8 mouse cellular contexts compared by ENCODE assay signal in genomic region chr11:69803786-69804651, GRCm38 (mm10). TPM values are rescaled to one million over a fixed set of nuclear protein-coding genes. Genes with fewer than 3 reads are reported as not detected.
DNase-seq lines count a peak whose midpoint lies in the region; ATAC-seq and TF ChIP-seq lines count a peak whose summit lies in the region.

No protein-coding gene starts in this region.

- H3K36me3 ChIP-seq in ES-E14 (ENCODE audit: control insufficient read depth, insufficient read depth, low read length, poor library complexity, severe bottlenecking), result no peaks in the 10 kb centered on the region; the same call in 1 of the 2 replicates
- H3K36me3 ChIP-seq in forebrain, postnatal 0 days (ENCODE audit: insufficient read depth), result no peaks in the 10 kb centered on the region

- TF ChIP-seq CTCF in brain, embryonic 14.5 days (IDR thresholded peaks at IDR 0.05; ENCODE audit: borderline replicate concordance, extremely low read depth, insufficient read depth, insufficient read length), result peak; percentile 56
- TF ChIP-seq CTCF in forebrain, postnatal 0 days (IDR thresholded peaks at IDR 0.05; ENCODE audit: low read depth), result peak; percentile 79

- H3K9ac ChIP-seq in ES-E14 (ENCODE audit: insufficient read depth, low read depth, low read length, poor library complexity, severe bottlenecking), result peak overlapping the region; percentile 46
- peak overlapping the region; percentile 55 for H3K9ac ChIP-seq in forebrain, postnatal 0 days

- H3K4me3 ChIP-seq in ES-E14 (ENCODE audit: insufficient read depth in 1 of 2, low read depth in 1 of 2, low read length in 2 of 2, poor library complexity in 1 of 2, severe bottlenecking in 1 of 2), result peak overlapping the region; percentile 62 to 92
- peak overlapping the region; percentile 48 for H3K4me3 ChIP-seq in forebrain, postnatal 0 days (ENCODE audit: low read depth, low read length)

- in situ Hi-C loops in ES-E14 (cut with MboI; ENCODE audit: low sequenced_read_pairs in 2 of 2, unreplicated experiment in 2 of 2), result loop anchor here in 1 of 2 experiments (10.0 kb wide), 1 partner anchor 71 kb away; the partner anchor contains the start of gene Tmem95

- no peak overlapping the region for H3K27ac ChIP-seq in ES-E14 (ENCODE audit: insufficient read depth, low read depth, low read length, poor library complexity, severe bottlenecking)
- H3K27ac ChIP-seq in forebrain, postnatal 0 days (ENCODE audit: low read depth, low read length), result 0 out of 2 replicates have a peak overlapping the region, but pooled peaks have one; percentile 21

- TF ChIP-seq POLR2A in brain, embryonic 14.5 days (IDR thresholded peaks at IDR 0.05; ENCODE audit: borderline replicate concordance, extremely low read depth, insufficient read depth, insufficient read length, poor library complexity, severe bottlenecking), result no peak

- H3K9me3 ChIP-seq in ES-E14 (ENCODE audit: control insufficient read depth, insufficient read depth, low read depth, low read length), result no peaks in the 10 kb centered on the region
- H3K9me3 ChIP-seq in forebrain, postnatal 0 days (ENCODE audit: low read length), result no peaks in the 10 kb centered on the region

- H3K4me2 ChIP-seq in forebrain, postnatal 0 days (ENCODE audit: low read depth), result peak overlapping the region; percentile 97

- H3K27me3 ChIP-seq in forebrain, postnatal 0 days (ENCODE audit: insufficient read depth, low read length), result peaks cover 22% of the 10 kb centered on the region

- peak; percentile 30 for ATAC-seq in forebrain, postnatal 0 days
- ATAC-seq in hematopoietic stem cell, adult 5-6 weeks (replicated peaks in 1 of 2; ENCODE audit: insufficient read depth in 1 of 2, low FRiP score in 2 of 2, low TSS enrichment in 1 of 2, low read depth in 1 of 2, poor library complexity in 2 of 2, severe bottlenecking in 2 of 2), result peak; percentile 23 to 59; a peak in 3 of 4 replicates

- WGBS in forebrain, postnatal 0 days, result 3% methylated on average over 60 of the region's 60 CpGs

- H3K4me1 ChIP-seq in ES-E14 (ENCODE audit: control insufficient read depth in 2 of 2, insufficient read depth in 2 of 2, low read length in 2 of 2, poor library complexity in 1 of 2), result peaks cover 3 to 17% of the 10 kb centered on the region in 2 experiments; a peak in 3 of 4 replicates
- peaks cover 21% of the 10 kb centered on the region; the same call in 1 of the 2 replicates for H3K4me1 ChIP-seq in forebrain, postnatal 0 days (ENCODE audit: insufficient read depth)

- no peak for DNase-seq in ES-E14 (ENCODE audit: low read depth, low spot score)
- DNase-seq in brain, embryonic 14.5 days (ENCODE audit: low read depth), result peak; percentile 84
- DNase-seq in forebrain, postnatal 0 days, result peak; percentile 73
- DNase-seq in layer of hippocampus, postnatal 10 days (ENCODE audit: low spot score in 2 of 2), result peak; percentile 62 to 75
- peak; percentile 78 for DNase-seq in lung, postnatal 14 days
- DNase-seq in ovary, postnatal 14 days (ENCODE audit: low spot score), result peak; percentile 64
- peak; percentile 80 for DNase-seq in thymus, postnatal 0 days (ENCODE audit: low spot score)

TF ChIP-seq in ES-E14, 5 proteins besides CTCF, POLR2A, EP300 and RAD21:
- TF ChIP-seq MAFK (IDR thresholded peaks at IDR 0.05; ENCODE audit: insufficient read depth, low read depth, low read length), result no peak
- no peak for TF ChIP-seq CHD2 (IDR thresholded peaks at IDR 0.05; ENCODE audit: low read depth, low read length)
- no peak for TF ChIP-seq HCFC1 (IDR thresholded peaks at IDR 0.05; ENCODE audit: borderline replicate concordance, insufficient read depth, low read length)
- TF ChIP-seq ZNF384 (IDR thresholded peaks at IDR 0.05; ENCODE audit: low read depth, low read length), result no peak
- no peak for TF ChIP-seq ZC3H11A (IDR thresholded peaks at IDR 0.05; ENCODE audit: borderline replicate concordance, low read depth, low read length)

RNA-seq across cellular contexts. Expression of gene Tmem102, which starts 1.4 kb away (rescaled TPM):
- total RNA-seq in ES-E14 (2012; rRNA removed), result 1.3 and 1.8 TPM in 2 replicates
- polyA plus RNA-seq in brain, embryonic 14.5 days (2012; rRNA removed), result 0.30 and 0.36 TPM in 2 replicates
- 0.23 and 0.76 TPM in 2 replicates for total RNA-seq in forebrain, postnatal 0 days (2014; rRNA removed)
- 0.74 and 1.2 TPM in 2 replicates for polyA plus RNA-seq in forebrain, postnatal 0 days (2015; fragmentation: Nextera tagmentation; extraction: Ambion mirVana)
- total RNA-seq in hematopoietic stem cell, adult 5-6 weeks (2017), result 0.30 and 1.0 TPM in 2 replicates
- not detected for total RNA-seq in layer of hippocampus, postnatal 10 days (2021)
- polyA plus RNA-seq in thymus, postnatal 0 days (2015; fragmentation: Nextera tagmentation; extraction: Ambion mirVana), result 11.2 and 12.8 TPM in 2 replicates

RNA-seq across cellular contexts. Expression of gene Fgf11, which starts 2.4 kb away (rescaled TPM):
- 0.31 and 0.42 TPM in 2 replicates for total RNA-seq in ES-E14 (2012; rRNA removed)
- 20.4 and 20.9 TPM in 2 replicates for polyA plus RNA-seq in brain, embryonic 14.5 days (2012; rRNA removed)
- 10.1 and 15.9 TPM in 2 replicates for total RNA-seq in forebrain, postnatal 0 days (2014; rRNA removed)
- polyA plus RNA-seq in forebrain, postnatal 0 days (2015; fragmentation: Nextera tagmentation; extraction: Ambion mirVana), result 1.6 and 3.1 TPM in 2 replicates
- 3.9 and 5.4 TPM in 2 replicates for total RNA-seq in hematopoietic stem cell, adult 5-6 weeks (2017)
- total RNA-seq in layer of hippocampus, postnatal 10 days (2021), result 10 to 100 TPM; 26.8 to 26.9 TPM
- polyA plus RNA-seq in thymus, postnatal 0 days (2015; fragmentation: Nextera tagmentation; extraction: Ambion mirVana), result 0.65 and 0.84 TPM in 2 replicates

RNA-seq across cellular contexts. Expression of gene Chrnb1, which starts 8.3 kb away (rescaled TPM):
- 3.8 and 5.7 TPM in 2 replicates for total RNA-seq in ES-E14 (2012; rRNA removed)
- 3.0 and 4.2 TPM in 2 replicates for polyA plus RNA-seq in brain, embryonic 14.5 days (2012; rRNA removed)
- 0.33 and 3.8 TPM in 2 replicates for total RNA-seq in forebrain, postnatal 0 days (2014; rRNA removed)
- polyA plus RNA-seq in forebrain, postnatal 0 days (2015; fragmentation: Nextera tagmentation; extraction: Ambion mirVana), result 0.69 and 1.2 TPM in 2 replicates
- 11.4 and 21.2 TPM in 2 replicates for total RNA-seq in hematopoietic stem cell, adult 5-6 weeks (2017)
- total RNA-seq in layer of hippocampus, postnatal 10 days (2021), result 1 to 10 TPM; 1.1 to 1.6 TPM
- 3.2 and 3.4 TPM in 2 replicates for polyA plus RNA-seq in thymus, postnatal 0 days (2015; fragmentation: Nextera tagmentation; extraction: Ambion mirVana)

RNA-seq across cellular contexts. Expression of gene Gm39566, which starts 11.1 kb away (rescaled TPM):
- not detected in 2 replicates for total RNA-seq in ES-E14 (2012; rRNA removed)
- polyA plus RNA-seq in brain, embryonic 14.5 days (2012; rRNA removed), result not detected in 2 replicates
- total RNA-seq in forebrain, postnatal 0 days (2014; rRNA removed), result not detected in 2 replicates
- not detected in 2 replicates for polyA plus RNA-seq in forebrain, postnatal 0 days (2015; fragmentation: Nextera tagmentation; extraction: Ambion mirVana)
- total RNA-seq in hematopoietic stem cell, adult 5-6 weeks (2017), result not detected in 2 replicates
- total RNA-seq in layer of hippocampus, postnatal 10 days (2021), result not detected
- polyA plus RNA-seq in thymus, postnatal 0 days (2015; fragmentation: Nextera tagmentation; extraction: Ambion mirVana), result not detected in 2 replicates

RNA-seq across cellular contexts. Expression of gene Spem2, which starts 14.2 kb away (rescaled TPM):
- not detected in 2 replicates for total RNA-seq in ES-E14 (2012; rRNA removed)
- polyA plus RNA-seq in brain, embryonic 14.5 days (2012; rRNA removed), result not detected in 2 replicates
- total RNA-seq in forebrain, postnatal 0 days (2014; rRNA removed), result not detected in 2 replicates
- polyA plus RNA-seq in forebrain, postnatal 0 days (2015; fragmentation: Nextera tagmentation; extraction: Ambion mirVana), result not detected in 2 replicates
- total RNA-seq in hematopoietic stem cell, adult 5-6 weeks (2017), result not detected in 2 replicates
- total RNA-seq in layer of hippocampus, postnatal 10 days (2021), result not detected
- polyA plus RNA-seq in thymus, postnatal 0 days (2015; fragmentation: Nextera tagmentation; extraction: Ambion mirVana), result not detected in 2 replicates
